Comparison of ENCODE assay signal across 1 mouse cellular context in the genomic region with DNA sequence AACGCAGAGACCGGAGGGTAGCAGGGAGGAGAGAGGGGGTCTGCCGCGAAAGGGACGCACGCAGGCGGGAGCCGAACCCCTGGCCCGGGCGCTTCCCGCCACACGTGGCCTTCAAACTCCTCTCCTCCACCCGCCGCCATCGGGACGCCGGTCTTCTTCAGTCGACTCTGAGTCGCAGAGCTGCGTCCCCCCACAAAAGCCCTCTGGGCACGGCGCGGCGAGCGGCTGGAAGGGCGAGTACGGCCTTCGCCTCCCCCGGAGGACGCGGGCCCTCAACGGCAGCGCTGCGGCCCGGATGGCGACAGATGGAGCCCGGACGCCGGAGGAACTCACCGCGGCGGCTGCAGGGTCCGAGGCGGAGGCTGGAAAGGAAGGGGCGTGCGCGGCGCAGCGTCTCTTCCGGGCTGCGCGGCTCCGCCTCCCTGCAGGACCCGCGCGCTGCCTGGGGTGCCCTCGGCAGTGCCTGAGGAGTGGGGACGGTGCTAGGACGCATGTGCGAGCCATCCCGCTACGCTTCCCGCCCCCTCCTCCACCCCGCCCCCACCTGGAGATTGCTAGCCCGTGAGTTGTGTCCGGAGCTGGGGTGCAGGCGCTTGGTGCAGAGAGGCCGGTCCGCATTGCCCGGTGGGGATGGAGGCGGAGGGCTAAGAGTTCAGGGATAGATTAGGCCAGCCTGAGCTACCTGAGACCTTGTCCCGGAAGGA.
TF ChIP-seq lines count a peak whose summit lies in the region.

TSS of gene RPS10-NUDT3 (minus strand) at position 352 of the 704 bp plus-strand sequence.

TF ChIP-seq in MEL, 35 proteins besides CTCF, POLR2A, EP300 and RAD21 (continued from another document):
- TF ChIP-seq USF1 (IDR thresholded peaks at IDR 0.05; ENCODE audit: low read depth, low read length) (no peak), ZMIZ1 (IDR thresholded peaks at IDR 0.05; ENCODE audit: low read depth, low read length) (peak; percentile 92), TAL1 (IDR thresholded peaks at IDR 0.05; ENCODE audit: low read length) (no peak), MYC (IDR thresholded peaks at IDR 0.05; ENCODE audit: low read depth, low read length) (peak; percentile 96), KAT2A (conservative IDR thresholded peaks at IDR 0.05; ENCODE audit: low read depth, low read length) (peak; percentile 70), SIN3A (IDR thresholded peaks at IDR 0.05; ENCODE audit: low read length) (peak; percentile 87), GABPA (IDR thresholded peaks at IDR 0.05; ENCODE audit: low read depth, low read length) (no peak), BHLHE40 (IDR thresholded peaks at IDR 0.05; ENCODE audit: borderline replicate concordance, low read depth, low read length) (no peak), JUND (IDR thresholded peaks at IDR 0.05; ENCODE audit: low read depth, low read length) (no peak), USF2 (IDR thresholded peaks at IDR 0.05; ENCODE audit: borderline replicate concordance in 1 of 2, insufficient read depth in 1 of 2, low read depth in 1 of 2, low read length in 2 of 2) (no peak), MAFK (IDR thresholded peaks at IDR 0.05; ENCODE audit: borderline replicate concordance, low read depth, low read length) (no peak), ETS1 (IDR thresholded peaks at IDR 0.05; ENCODE audit: low read depth, low read length) (0 out of 2 replicates have a peak, but pooled peaks have one; percentile 9), ELF1 (IDR thresholded peaks at IDR 0.05; ENCODE audit: low read depth, low read length) (peak; percentile 92), GATA1 (IDR thresholded peaks at IDR 0.05; ENCODE audit: low read depth, low read length) (no peak)
